Mouse (Mus musculus) brown adipose tissue, adult 24 weeks (tissue): ENCODE results near the gene Lrpprc. TPM values are rescaled to one million over a fixed set of nuclear protein-coding genes. Genes with fewer than 3 reads are reported as not detected.

Experiments
- H3K27ac ChIP-seq: fragments of 200-500 bp; replicated peaks from 2 replicates; pipeline ENCODE4 v1.5.1; 2012; ENCODE audit warnings: low read depth, mild to moderate bottlenecking, low read length
- H3K4me1 ChIP-seq: fragments of 200-500 bp; 2 replicates; pipeline ENCODE4 v1.6.1; 2012; ENCODE audit warnings: low read length, mixed read lengths; ENCODE audit not compliant: control insufficient read depth, insufficient read depth, insufficient read length
- H3K4me3 ChIP-seq: fragments of 200-500 bp; 2 replicates; pipeline ENCODE4 v1.5.1; 2012; ENCODE audit warnings: low read depth, mild to moderate bottlenecking, low read length, moderate library complexity; ENCODE audit not compliant: insufficient read depth
- polyA plus RNA-seq: library from polyadenylated mRNA; stranded (reverse); fragments of >200 nt; gene quantifications from 2 replicates; pipeline ENCODE4 v1.2.4, GENCODE M21; 2012; ENCODE audit not compliant: missing spikeins, insufficient read depth, insufficient read length

Lrpprc gene
- polyA plus RNA-seq, 1 experiment: 66.6 TPM

- Histone ChIP-seq H3K4me3 (no peak overlapping the region), H3K4me1 (peaks cover 3% of the 10 kb centered on the region; the same call in 1 of the 2 replicates), H3K27ac (no peak overlapping the region)
Measured at GRCm38 (mm10) chr17:84677595-84677994, 113.0 kb downstream of the Lrpprc start.

GRCm38 (mm10) chr17:84675951-84676366 is 114.6 kb downstream of the Lrpprc start, which contains the start of gene Abcg8:
TSS of gene Abcg8 (plus strand) at chr17:84676302.
- H3K4me3 ChIP-seq: peak within 1 kb of the TSS; percentile 52
- H3K27ac ChIP-seq: no peak within 1 kb of the TSS
- H3K4me1 ChIP-seq: peaks cover 3% of the 10 kb centered on the region; the same call in 1 of the 2 replicates

GRCm38 (mm10) chr17:84675204-84675603 is 115.4 kb downstream of the Lrpprc start:
- Histone ChIP-seq H3K4me3 (no peak overlapping the region), H3K4me1 (peaks cover 3% of the 10 kb centered on the region; the same call in 1 of the 2 replicates), H3K27ac (no peak overlapping the region)

GRCm38 (mm10) chr17:84674048-84674447 is 116.5 kb downstream of the Lrpprc start:
- H3K27ac ChIP-seq: no peak overlapping the region
- no peak overlapping the region for H3K4me3 ChIP-seq
- H3K4me1 ChIP-seq: peaks cover 3% of the 10 kb centered on the region; the same call in 1 of the 2 replicates

GRCm38 (mm10) chr17:84672376-84673369 is 117.9 kb downstream of the Lrpprc start:
- no peak overlapping the region for H3K4me3 ChIP-seq
- H3K4me1 ChIP-seq: peaks cover 3% of the 10 kb centered on the region; the same call in 1 of the 2 replicates
- H3K27ac ChIP-seq: no peak overlapping the region

GRCm38 (mm10) chr17:84667848-84668247 is 122.7 kb downstream of the Lrpprc start:
- no peak overlapping the region for H3K27ac ChIP-seq
- H3K4me3 ChIP-seq: no peak overlapping the region

GRCm38 (mm10) chr17:84665691-84666090 is 124.9 kb downstream of the Lrpprc start:
- no peak overlapping the region for H3K4me3 ChIP-seq
- H3K27ac ChIP-seq: no peak overlapping the region
- H3K4me1 ChIP-seq: no peaks in the 10 kb centered on the region

More at GRCm38 (mm10) chr17:84667848-84668247, 122.7 kb downstream of the Lrpprc start:
- no peaks in the 10 kb centered on the region for H3K4me1 ChIP-seq

GRCm38 (mm10) chr17:84665053-84665452 is 125.5 kb downstream of the Lrpprc start:
- H3K27ac ChIP-seq: no peak overlapping the region
- no peak overlapping the region for H3K4me3 ChIP-seq
- H3K4me1 ChIP-seq: no peaks in the 10 kb centered on the region

- no peaks in the 10 kb centered on the region for H3K4me1 ChIP-seq
- no peak overlapping the region for H3K27ac ChIP-seq
- no peak overlapping the region for H3K4me3 ChIP-seq
Measured at GRCm38 (mm10) chr17:84658951-84659350, 131.6 kb downstream of the Lrpprc start.

GRCm38 (mm10) chr17:84658195-84658594 is 132.4 kb downstream of the Lrpprc start:
- Histone ChIP-seq H3K27ac (no peak overlapping the region), H3K4me1 (no peaks in the 10 kb centered on the region), H3K4me3 (no peak overlapping the region)

GRCm38 (mm10) chr17:84657782-84658181 is 132.8 kb downstream of the Lrpprc start:
- no peaks in the 10 kb centered on the region for H3K4me1 ChIP-seq
- H3K4me3 ChIP-seq: no peak overlapping the region
- H3K27ac ChIP-seq: no peak overlapping the region

- no peaks in the 10 kb centered on the region for H3K4me1 ChIP-seq
- no peak overlapping the region for H3K4me3 ChIP-seq
- no peak overlapping the region for H3K27ac ChIP-seq
Measured at GRCm38 (mm10) chr17:84657422-84657732, 133.2 kb downstream of the Lrpprc start.

GRCm38 (mm10) chr17:84656653-84657421 is 133.8 kb downstream of the Lrpprc start:
- Histone ChIP-seq H3K4me1 (no peaks in the 10 kb centered on the region), H3K4me3 (no peak overlapping the region), H3K27ac (no peak overlapping the region)

- Histone ChIP-seq H3K4me3 (no peak overlapping the region), H3K4me1 (no peaks in the 10 kb centered on the region), H3K27ac (no peak overlapping the region)
Measured at GRCm38 (mm10) chr17:84656205-84656604, 134.4 kb downstream of the Lrpprc start.
